Mouse (Mus musculus) duodenum, adult 2 months (tissue): ENCODE results near the gene Krt10. TPM values are rescaled to one million over a fixed set of nuclear protein-coding genes. Genes with fewer than 3 reads are reported as not detected.

ENCODE experiments used
- polyA plus RNA-seq: library from polyadenylated mRNA; depleted of rRNA; stranded (reverse); fragments of >200 nt; gene quantifications from 2 replicates; pipeline ENCODE4 v1.2.3, GENCODE M21; 2012; ENCODE audit warnings: low replicate concordance; rRNA removed

Gene Krt10
- 0.22 and 0.31 TPM in 2 replicates for polyA plus RNA-seq

DNA sequence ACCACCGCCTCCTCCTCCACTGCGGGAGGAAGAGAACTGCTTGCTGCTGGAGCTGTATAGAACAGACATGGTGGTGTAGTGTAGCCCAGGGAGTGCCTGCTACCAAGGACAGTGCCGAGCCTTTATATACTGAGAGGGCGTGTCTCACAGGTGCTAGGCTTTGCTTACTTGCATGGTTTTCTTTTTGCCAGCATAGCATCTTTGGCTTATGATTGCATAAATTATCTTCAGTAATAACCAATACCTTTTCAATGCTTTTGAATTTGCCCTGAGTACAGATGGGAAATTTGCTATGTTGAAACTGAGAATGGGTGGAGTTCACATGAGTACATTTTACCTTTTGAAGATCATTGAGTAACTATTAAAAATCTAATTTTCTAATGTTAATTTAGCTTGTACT lies at the start of gene Krt10:
TSS of gene Krt10 (minus strand) at position 101 of the 400 bp plus-strand sequence.

DNA sequence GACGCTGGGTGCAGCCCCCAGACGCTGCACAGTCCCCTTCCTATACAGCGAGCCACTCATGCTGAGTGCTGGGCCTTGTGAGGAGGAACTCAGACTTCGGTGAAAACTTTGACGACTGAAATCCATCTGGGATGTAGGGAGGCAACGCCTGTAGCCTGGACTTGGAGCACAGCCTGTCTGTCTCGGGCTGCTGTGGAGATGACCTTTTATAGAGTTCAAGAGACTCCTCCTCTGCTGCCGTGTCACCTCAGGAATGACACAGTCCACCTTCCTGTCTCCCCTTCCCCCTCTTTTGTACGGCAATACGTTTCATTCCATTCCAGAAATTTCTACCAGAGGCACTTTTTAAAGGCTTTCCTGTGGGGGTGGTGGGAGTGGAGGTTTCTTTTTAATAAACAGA lies 48.8 kb upstream of the Krt10 start, which contains the start of gene Krt20:
TSS of gene Krt20 (minus strand) at position 179 of the 400 bp plus-strand sequence.

DNA sequence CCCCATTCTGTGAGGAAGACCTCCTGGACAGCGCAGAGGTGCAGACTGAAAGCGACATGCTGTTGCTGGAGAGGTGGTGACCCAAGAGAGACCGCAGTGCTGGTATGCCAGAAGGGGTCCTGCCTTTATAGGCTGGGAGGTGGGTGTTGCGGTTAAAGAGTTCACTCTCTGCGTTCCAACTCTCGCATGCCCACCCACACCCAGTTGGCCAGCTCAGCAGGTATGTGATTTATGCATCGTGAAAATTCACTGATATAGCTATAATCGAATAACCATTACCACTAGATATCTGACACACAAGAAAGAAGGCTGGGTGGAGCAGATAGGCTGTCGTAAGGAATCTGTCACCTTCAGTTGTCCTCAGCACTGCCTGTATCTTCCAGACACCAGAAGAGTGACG lies 33.0 kb upstream of the Krt10 start, which contains the start of gene Krt12:
TSS of gene Krt12 (minus strand) at position 101 of the 400 bp plus-strand sequence.

DNA sequence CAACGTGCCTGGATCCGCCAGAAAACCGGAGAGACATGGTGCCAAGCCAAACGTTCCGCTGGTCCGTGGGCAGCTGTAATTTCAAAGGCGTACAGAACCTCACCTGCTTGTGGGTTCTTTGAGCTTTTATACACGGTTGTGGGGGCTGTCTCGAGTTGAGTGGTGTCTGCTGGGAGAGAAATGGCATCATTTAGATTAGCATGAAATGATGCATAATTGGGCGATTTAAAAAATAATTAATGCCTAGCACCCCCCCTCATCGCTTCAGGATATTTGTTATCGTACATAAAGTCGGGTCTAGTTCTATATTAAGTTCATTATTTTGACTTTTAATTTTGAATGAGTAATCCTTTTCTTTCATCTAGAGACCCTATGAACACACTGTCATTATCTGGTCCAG lies 14.4 kb downstream of the Krt10 start, which contains the start of gene Krt28:
TSS of gene Krt28 (minus strand) at position 101 of the 400 bp plus-strand sequence.

DNA sequence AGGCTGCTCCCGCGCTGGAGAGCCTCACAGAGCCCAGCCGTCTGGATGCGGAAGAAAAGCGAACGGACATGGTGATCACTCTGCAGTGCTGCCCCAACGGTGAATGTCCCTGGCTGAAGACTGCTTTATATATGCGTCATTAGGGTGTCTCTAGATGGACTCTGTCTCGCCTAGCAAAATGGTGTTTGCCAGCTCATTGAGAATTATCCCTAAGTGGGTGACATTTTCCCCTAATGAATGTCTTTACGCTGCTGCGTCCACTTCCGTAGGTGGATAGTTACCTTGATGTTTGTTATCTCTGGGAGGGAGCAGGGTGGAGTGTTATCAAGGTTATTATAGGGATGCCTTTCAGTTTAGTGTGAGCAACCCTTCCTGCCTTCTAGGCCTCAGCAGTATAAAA lies 38.2 kb downstream of the Krt10 start, which contains the start of gene Krt27:
TSS of gene Krt27 (minus strand) at position 101 of the 400 bp plus-strand sequence.

DNA sequence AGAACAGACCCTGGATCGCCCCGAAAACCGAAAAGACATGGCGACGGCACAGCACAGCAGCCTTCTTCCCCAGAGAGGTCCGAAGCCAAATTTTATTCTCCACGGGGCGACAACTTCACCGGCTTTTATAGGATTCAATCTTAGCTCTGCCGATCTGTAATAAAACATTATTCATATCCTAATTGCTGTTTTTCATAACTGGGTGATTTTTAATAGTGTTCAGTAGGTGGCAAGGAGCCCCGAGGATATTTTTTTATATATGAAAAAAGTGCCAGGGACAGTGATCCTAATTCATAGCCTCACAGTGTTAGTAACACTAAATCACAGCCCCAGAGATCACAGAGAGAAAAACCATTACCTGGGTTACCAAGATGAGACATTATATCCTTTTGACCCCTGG lies 51.3 kb downstream of the Krt10 start, which contains the start of gene Krt26:
TSS of gene Krt26 (minus strand) at position 101 of the 400 bp plus-strand sequence.

Other genes with a start within 250 kb of the Krt10 start
- 0.39 and 2.5 TPM in 2 replicates for gene Ccr7, start 234.3 kb downstream of the Krt10 start, polyA plus RNA-seq
- 4.2 and 7.6 TPM in 2 replicates for gene Smarce1, start 158.3 kb downstream of the Krt10 start, polyA plus RNA-seq
- gene Krt222, start 145.3 kb downstream of the Krt10 start, polyA plus RNA-seq: 0.07 and 0.12 TPM in 2 replicates
- not detected in 2 replicates for gene Krt24, start 104.1 kb downstream of the Krt10 start, polyA plus RNA-seq
- not detected in 2 replicates for gene Krt25, start 66.4 kb downstream of the Krt10 start, polyA plus RNA-seq
- not detected in 2 replicates for gene Krt26, start 51.4 kb downstream of the Krt10 start, polyA plus RNA-seq
- gene Krt27, start 38.3 kb downstream of the Krt10 start, polyA plus RNA-seq: not detected in 2 replicates
- 0.15 TPM in 1 of 2 replicates, not detected in the other for gene Krt28, start 14.5 kb downstream of the Krt10 start, polyA plus RNA-seq
- gene Krt12, start 32.9 kb upstream of the Krt10 start, polyA plus RNA-seq: 2.3 and 5.4 TPM in 2 replicates
- gene Krt20, start 48.8 kb upstream of the Krt10 start, polyA plus RNA-seq: 90.1 and 382 TPM in 2 replicates
- gene Krt23, start 103.8 kb upstream of the Krt10 start, polyA plus RNA-seq: 2.5 and 23.6 TPM in 2 replicates
- not detected in 2 replicates for gene Krt39, start 132.0 kb upstream of the Krt10 start, polyA plus RNA-seq
- gene Krt40, start 153.8 kb upstream of the Krt10 start, polyA plus RNA-seq: not detected in 2 replicates
- not detected in 2 replicates for gene Krtap3-3, start 161.5 kb upstream of the Krt10 start, polyA plus RNA-seq
- gene Krtap3-2, start 167.5 kb upstream of the Krt10 start, polyA plus RNA-seq: not detected in 2 replicates
- gene Gm11939, start 170.1 kb upstream of the Krt10 start, polyA plus RNA-seq: not detected in 2 replicates
- 0.21 TPM in 1 of 2 replicates, not detected in the other for gene Krtap3-1, start 177.3 kb upstream of the Krt10 start, polyA plus RNA-seq
- gene Krtap1-5, start 191.7 kb upstream of the Krt10 start, polyA plus RNA-seq: not detected in 2 replicates
- not detected in 2 replicates for gene Krtap1-4, start 194.3 kb upstream of the Krt10 start, polyA plus RNA-seq
- not detected in 2 replicates for gene Krtap1-3, start 202.0 kb upstream of the Krt10 start, polyA plus RNA-seq
- gene Krtap9-3, start 208.7 kb upstream of the Krt10 start, polyA plus RNA-seq: not detected in 2 replicates
- gene Gm11938, start 213.9 kb upstream of the Krt10 start, polyA plus RNA-seq: not detected in 2 replicates
- not detected in 2 replicates for gene Gm11937, start 220.8 kb upstream of the Krt10 start, polyA plus RNA-seq
- gene Krtap2-4, start 225.5 kb upstream of the Krt10 start, polyA plus RNA-seq: 0.27 TPM in 1 of 2 replicates, not detected in the other
- gene Gm11562, start 231.1 kb upstream of the Krt10 start, polyA plus RNA-seq: not detected in 2 replicates
- not detected in 2 replicates for gene Krtap4-1, start 238.9 kb upstream of the Krt10 start, polyA plus RNA-seq
- not detected in 2 replicates for gene Krtap4-2, start 245.7 kb upstream of the Krt10 start, polyA plus RNA-seq